Mouse (Mus musculus): ENCODE results near the gene Apba2.

The Apba2 gene

GRCm38 (mm10) chr7:64501536-64502270 is at the start of gene Apba2:
Gene Apba2 (plus strand): TSS chr7:64501706.
- DNase-seq: no peak

DNA sequence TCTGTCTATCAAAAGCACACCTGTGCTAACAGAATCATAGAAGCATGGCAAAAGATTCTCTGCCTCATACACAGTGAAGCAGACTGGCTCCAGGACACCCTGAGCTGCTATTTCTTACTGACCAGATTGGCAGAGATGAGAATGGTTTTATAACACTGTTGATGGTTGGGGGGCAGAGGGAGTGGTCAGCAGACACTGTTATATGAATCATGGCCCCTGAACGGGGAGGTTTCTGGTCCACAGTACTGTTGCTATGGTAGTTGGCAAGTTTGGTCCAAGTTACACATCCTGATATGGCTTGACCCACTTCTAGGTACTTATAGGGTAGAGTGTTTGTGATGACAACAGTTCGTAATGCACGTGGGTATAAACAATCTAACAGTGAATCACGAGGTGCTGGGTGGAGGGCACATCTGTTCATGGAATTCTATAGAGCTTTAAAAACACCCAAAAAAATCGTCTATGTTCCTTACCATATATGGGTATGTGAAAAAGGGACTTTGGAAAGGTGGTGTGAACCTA is 49.6 kb upstream of the Apba2 start:
- no peak for DNase-seq

DNA sequence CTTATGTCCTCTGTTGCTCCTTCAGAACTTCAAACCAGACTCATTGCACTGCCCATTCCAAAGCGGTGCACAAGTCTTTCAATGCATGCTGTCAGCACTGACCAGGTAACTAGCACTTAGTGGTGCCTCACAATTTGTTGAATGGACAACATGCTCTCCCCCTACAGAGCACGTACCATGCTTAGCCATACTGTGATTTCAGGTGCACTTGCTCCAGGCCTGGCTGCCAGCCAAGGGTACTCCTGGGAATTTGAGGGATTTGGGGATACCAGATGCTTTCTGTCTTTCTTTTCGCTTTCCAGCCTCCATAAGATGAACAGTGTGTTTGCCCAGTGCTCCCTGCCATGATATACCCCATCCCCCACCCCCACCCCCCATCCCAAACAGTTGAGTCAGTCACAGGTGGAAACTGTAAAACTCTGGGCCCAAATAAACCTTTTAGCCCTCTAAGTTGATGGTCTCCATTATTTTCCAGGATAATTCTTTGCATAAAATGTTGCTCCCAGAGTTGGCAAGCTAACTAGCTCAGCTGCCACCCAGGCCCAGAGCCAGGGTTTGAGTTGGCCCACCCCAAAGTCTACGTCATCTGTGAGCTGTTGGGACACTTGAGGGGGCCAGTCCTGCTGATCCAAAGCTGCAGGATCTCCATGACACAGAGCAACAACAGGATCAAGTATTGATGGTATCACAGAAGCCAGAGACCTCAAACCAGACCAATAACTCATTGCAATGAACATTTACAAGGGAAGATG is 48.9 kb upstream of the Apba2 start:
- DNase-seq: no peak

DNA sequence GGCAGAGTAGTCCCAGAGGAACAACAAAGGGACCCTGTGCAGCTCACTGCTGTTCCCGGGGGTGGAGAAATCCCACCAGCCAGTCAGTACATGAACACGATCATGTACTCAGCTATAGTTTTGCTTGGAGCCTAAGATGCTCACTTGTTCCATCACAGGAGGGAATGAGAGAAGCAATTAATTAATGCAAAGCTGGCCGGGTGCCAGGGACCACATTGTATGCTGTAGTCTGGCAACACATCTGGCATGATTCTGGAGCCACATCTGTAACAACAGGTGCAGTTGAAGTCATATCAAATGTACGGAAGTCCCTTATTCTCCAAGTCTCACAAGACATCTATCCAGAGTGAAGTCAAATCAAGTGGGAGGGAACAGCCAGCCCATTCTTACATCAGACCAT is 45.3 kb upstream of the Apba2 start:
- no peak for DNase-seq

DNA sequence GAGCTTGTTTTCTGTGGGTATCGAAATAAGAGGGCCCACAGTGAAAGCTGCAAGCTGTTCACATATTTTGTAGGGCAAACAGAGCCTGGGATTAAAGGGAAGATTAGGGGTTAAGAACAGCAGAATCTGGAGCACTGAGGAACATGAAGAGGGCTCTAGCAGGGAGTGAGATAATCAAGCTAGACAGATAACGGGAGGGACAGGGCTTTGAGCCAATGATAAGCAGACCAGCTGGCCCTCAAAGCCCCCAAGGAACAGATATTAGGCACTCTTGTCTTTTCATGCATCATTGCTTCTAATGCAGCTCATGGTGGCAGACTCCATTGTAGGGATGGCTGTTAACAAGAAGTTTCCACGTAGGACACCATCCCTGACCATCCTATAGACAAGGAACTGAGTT is 44.8 kb upstream of the Apba2 start:
- DNase-seq: no peak

- DNase-seq: no peak
Observed at GRCm38 (mm10) chr7:64457811-64458210, 43.7 kb upstream of the Apba2 start.

GRCm38 (mm10) chr7:64497438-64497837 is 4.1 kb upstream of the Apba2 start:
- DNase-seq: no peak

GRCm38 (mm10) chr7:64502271-64503180 is 1.0 kb downstream of the Apba2 start:
- no peak for DNase-seq

- no peak for DNase-seq
Observed at GRCm38 (mm10) chr7:64503641-64504040, 2.1 kb downstream of the Apba2 start.

DNA sequence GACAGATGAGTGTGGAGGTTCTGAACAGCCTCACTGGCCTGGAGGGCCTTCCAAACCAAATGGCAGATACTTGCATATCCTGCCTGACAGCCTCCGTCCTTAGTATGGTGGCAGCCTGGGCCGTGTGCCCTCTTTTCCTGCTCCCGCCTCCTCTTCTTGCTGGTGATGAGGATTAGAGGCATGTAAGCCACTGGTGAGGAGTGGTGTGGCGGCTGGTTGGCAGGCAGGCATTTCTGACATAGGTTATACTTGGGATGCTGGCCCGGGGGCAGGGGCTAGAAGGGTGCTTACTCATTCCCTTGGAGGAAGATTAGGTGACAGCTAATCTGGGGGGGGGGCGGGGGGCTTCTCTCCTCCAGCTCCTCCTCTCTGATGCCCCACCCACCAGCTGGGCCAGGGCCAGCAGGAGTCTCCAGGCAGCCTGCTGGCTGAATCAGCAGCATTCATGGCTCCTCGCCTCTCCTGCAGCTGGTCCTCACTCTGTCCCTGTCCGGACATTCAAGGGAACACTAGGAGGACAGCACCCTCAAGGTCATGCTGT is 3.3 kb downstream of the Apba2 start:
- no peak for DNase-seq

DNA sequence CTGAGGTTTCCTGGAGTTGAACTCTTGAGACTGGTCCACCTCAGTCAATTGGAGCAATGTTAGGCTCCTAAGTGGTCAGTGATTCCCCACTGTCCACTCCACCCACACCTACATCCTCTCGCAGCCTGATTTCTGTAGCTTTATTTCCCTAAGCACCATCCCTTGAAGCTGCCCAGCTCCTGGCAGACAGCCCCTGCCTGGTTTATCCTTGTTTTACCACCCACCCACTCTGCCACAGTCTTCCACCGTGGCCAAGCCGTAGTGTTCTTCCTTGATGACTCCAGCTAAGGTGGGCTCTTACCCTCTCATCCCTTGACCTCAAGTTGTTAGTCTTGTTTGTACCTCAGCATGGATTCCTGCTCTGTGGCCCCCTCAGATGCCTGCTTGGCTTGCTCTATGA is 4.1 kb downstream of the Apba2 start:
- DNase-seq: no peak

DNA sequence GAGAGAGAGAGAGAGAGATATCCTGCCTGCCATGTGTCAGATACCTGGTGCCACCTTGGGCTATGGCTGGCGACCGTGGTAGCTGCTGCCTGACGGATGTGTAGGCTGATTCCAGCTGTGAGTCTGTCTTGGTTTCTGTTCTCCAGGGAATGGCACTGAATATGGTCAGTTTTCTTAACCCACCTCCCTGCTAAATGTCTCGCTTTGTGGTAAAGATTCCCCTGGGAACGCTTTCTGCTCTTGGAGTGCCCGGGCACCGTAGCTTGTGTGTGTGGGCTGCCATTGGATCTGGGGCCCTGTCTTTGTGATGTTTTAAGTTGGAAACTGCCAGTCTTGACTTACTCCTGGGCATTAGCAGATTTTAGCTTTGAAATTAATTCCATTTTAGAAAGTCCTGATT is 7.3 kb downstream of the Apba2 start:
- no peak for DNase-seq

DNA sequence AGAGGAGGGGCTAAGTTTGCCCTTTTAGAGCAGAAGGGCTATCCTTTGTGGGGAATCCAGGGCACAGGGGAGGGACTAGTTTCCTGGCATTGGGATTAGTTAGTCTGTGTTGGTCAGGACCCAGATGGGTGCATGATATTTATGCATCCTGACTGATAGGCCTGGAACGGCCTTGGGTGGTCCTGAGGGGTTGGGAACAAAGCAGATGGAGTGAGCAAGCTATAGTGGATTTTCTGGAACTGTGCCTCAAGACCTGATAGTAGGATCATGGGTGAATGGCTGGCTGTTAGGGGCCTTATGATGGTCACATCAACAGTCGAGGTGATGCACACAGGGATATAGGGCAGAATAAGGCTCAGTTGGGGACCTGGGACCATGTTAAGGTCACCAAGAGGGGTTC is 8.4 kb downstream of the Apba2 start:
- no peak for DNase-seq

DNA sequence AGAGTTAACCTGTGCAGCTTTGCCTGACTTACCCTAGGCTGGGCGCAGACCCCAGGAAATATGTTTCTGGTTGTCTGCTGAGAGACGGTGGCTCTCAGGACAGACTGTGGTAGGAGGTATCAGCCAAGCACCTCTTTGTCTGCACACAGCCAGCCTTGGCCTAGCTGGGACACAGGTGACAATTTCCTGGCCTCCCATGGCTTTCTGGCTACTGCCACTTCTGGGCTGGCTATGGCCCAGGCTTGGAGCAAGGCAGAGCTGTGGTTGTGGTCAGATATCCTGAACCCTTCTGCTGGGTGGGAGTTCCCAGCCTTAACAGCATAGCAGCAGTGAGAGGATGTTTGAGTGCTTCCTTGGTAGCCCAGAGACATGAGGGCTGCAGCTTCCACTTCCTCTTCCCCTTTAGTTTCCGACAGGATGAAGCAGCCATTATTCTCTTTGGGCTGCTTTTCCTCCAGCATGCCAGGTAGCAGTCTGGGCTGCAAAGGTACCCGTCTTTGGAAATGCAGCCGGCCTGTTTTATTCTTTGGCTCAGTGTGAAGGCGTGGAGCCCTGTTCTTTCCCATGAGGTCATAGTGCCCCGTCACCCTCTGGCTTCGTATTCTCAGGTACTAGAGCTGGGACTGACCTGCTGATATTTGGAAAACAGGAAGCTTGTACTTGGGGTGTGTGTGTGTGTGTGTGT is 9.2 kb downstream of the Apba2 start:
- DNase-seq: no peak

GRCm38 (mm10) chr7:64513621-64514020 is 12.1 kb downstream of the Apba2 start:
- DNase-seq: no peak

DNA sequence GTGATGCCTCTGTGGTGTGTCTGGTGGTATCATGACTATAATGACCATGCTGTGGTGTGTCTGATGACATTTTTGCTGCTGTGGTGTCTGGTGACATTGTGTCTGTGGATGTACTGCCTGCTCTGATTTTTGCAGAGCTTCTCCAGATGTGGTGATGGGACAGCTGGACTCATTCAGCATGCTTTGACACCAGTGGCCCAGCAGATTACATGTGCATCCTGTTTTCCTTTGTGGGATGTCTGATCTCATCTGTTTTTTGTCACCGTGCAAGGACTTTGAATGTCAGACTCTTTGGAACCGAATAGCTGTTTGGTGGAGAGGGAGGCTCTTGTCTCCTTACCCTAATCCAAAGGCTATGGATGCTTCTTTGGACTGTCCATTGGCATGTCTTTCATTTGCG is 13.8 kb downstream of the Apba2 start:
- DNase-seq: no peak

- no peak for DNase-seq
Observed at GRCm38 (mm10) chr7:64515891-64516290, 14.4 kb downstream of the Apba2 start.

GRCm38 (mm10) chr7:64519091-64519490 is 17.6 kb downstream of the Apba2 start:
- DNase-seq: no peak

DNA sequence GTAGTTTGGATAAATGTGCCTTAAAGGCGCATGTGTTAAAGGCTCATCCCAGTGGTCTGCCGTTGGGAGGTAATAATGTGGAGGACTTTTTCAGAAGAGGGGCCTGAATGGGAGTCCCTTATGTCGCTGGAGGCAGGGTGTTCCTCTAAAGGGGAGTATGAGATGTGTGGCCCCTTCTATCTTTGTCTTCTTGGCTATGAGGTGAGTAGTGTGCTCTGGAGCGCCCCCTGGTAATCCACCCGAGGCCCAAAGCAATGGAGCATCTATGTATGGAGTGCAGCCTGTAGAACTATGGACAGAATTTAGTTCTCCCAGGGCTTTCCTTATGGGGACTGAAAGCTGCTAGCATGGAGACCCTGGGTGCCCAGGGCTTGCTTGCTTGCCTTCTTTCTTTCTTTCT is 18.0 kb downstream of the Apba2 start:
- no peak for DNase-seq

DNA sequence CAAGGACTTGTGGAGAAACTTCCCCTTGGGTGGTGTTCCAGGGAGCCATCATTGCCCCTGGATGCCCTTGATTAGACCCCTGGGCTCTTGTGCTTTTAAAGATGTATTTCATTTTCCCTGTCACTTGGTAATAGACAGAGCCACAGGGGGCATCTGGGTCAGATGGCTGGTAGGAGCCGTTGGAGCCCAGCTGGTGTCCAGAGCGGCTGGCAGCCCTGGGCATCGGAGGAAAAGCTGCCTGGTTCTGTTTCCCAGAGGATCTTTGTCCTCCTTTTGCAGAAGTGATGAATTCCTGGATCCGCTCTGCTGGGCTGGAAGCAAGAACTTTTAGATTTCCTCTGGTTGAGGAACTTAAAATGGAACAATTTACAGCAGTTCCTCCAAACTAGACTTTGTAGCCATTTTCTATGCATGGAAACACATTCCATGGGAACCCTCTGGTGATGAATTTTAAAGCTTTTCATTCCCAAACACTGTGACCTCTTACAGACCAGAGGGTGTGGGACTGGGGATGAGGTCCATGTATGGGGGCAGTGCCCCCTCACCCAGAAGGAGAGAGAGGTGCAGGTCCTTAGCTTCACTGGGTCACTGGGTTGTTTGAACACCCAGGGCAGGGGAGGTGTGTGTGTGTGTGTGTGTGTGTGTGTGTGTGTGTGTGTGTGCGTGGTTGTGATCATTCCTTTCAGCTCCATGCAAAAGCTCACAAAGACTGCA is 20.3 kb downstream of the Apba2 start:
- no peak for DNase-seq

DNA sequence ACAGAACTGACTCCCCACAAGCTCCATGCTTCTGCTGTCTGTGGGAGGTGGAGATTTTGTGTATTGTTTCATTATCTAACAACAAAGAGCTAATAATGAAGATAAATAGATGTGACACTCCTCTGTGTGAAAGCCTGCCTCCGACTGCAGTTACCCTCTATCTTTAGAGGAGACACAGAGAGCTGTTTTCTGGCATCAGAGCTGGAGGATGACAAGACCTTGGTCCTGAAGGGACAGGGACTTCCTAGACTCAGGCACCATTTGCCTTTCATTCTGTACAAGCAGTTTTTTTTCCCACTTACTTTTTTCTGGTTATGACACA is 20.9 kb downstream of the Apba2 start:
- no peak for DNase-seq

DNA sequence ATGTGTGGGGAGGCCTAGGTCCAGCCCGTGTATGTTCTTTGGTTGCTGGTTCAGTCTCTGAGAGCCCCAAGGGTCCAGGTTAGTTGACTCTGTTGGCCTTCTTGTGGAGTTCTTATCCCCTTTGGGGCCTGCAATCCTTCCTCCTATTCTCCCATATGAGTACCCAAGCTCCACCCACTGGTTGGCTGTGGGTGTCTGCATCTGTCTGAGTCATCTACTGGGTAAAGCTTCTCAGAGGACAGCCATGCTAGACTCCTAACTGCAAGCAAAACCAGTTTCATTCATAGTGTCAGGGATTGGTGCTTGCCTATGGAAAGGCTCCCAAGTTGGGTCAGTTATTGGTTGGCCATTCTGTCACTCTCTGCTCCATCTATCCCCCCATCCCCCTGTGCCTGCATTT is 29.8 kb downstream of the Apba2 start:
- no peak for DNase-seq

Data from lung, postnatal 14 days (tissue).